Mouse (Mus musculus) C2C12 (cell line): ENCODE data around the gene Clip2. TPM values are rescaled to one million over a fixed set of nuclear protein-coding genes. Genes with fewer than 3 reads are reported as not detected.

Experiments used
- H3K27me3 ChIP-seq: one replicate; pipeline ENCODE4 v1.6.1; 2011; ENCODE audit not compliant: control insufficient read depth, insufficient read depth, insufficient read length
- H3K36me3 ChIP-seq: one replicate; pipeline ENCODE4 v1.6.1; 2011; ENCODE audit not compliant: control insufficient read depth, insufficient read depth
- H3K4me3 ChIP-seq: one replicate; pipeline ENCODE4 v1.5.1; 2011; ENCODE audit warnings: mild to moderate bottlenecking, control low read depth; ENCODE audit not compliant: poor library complexity, insufficient read depth, severe bottlenecking
- H3K79me2 ChIP-seq: one replicate; pipeline ENCODE4 v1.6.1; 2011; ENCODE audit not compliant: control insufficient read depth, insufficient read depth
- H3K79me3 ChIP-seq: one replicate; pipeline ENCODE4 v1.6.1; 2011; ENCODE audit warnings: low read depth, control low read depth
- H3ac ChIP-seq: one replicate; pipeline ENCODE3; 2011; ENCODE audit warnings: low read depth; ENCODE audit not compliant: control insufficient read depth, insufficient read length
- CEBPB ChIP-seq: IDR thresholded peaks from one replicate; pipeline ENCODE4 v1.6.1; 2011; ENCODE audit warnings: low read depth, mild to moderate bottlenecking, control low read depth, moderate library complexity
- CTCF ChIP-seq: IDR thresholded peaks from one replicate; pipeline ENCODE4 v1.5.1; 2011; ENCODE audit not compliant: control insufficient read depth, insufficient read depth, insufficient read length
- FOSL1 ChIP-seq: IDR thresholded peaks from one replicate; pipeline ENCODE4 v1.8.0; 2011; ENCODE audit warnings: mild to moderate bottlenecking, low read length; ENCODE audit not compliant: poor library complexity, insufficient read depth, severe bottlenecking
- MAX ChIP-seq: IDR thresholded peaks from one replicate; pipeline ENCODE4 v1.6.1; 2011; ENCODE audit warnings: mild to moderate bottlenecking, control low read depth
- MYOD1 ChIP-seq: IDR thresholded peaks from one replicate; pipeline ENCODE4 v1.6.1; 2011; ENCODE audit warnings: low read depth; ENCODE audit not compliant: control insufficient read depth, insufficient read length
- MYOG ChIP-seq: IDR thresholded peaks from one replicate; pipeline ENCODE4 v1.6.1; 2011; ENCODE audit not compliant: control insufficient read depth, insufficient read length; ENCODE audit errors: extremely low read depth
- USF1 ChIP-seq: IDR thresholded peaks from one replicate; pipeline ENCODE4 v1.6.1; 2011; ENCODE audit warnings: low read depth, mild to moderate bottlenecking, control low read depth, moderate library complexity
- polyA plus RNA-seq: library from polyadenylated mRNA; unstranded; fragments of >200 nt; fragmentation: generic; extraction: Trizol; gene quantifications from one replicate; pipeline ENCODE4 v1.2.1, GENCODE M21; 2012; ENCODE audit warnings: missing spikeins

The Clip2 gene
- polyA plus RNA-seq, 1 experiment, result 15.7 TPM

DNA sequence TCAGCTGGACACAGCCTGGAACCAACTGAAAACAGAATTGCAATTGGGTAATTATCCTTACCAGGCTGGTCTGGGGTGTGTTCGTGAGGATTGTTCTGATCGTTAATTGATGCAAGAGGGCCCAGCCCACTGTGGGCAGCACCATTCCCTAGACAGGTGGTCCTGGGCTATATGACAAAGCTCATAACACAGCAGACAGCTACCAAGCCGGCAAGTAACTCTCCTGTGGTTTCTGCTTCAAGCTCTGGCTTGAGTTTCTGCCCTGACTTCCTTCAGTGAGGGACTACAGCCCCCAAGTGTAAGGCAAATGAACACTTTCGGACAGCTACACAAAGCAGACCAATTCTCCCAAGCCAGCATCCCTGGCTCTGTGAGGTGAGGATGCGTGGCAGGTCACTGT is 55.2 kb downstream of the Clip2 start:
- Histone ChIP-seq H3K4me3 (no peak overlapping the region), H3K27me3 (no peaks in the 10 kb centered on the region), H3K79me3 (no peaks in the 10 kb centered on the region), H3ac (no peak overlapping the region), H3K79me2 (no peaks in the 10 kb centered on the region), H3K36me3 (peaks cover 14% of the 10 kb centered on the region)
- TF ChIP-seq CEBPB (no peak), MYOD1 (no peak), USF1 (no peak), MAX (no peak), CTCF (no peak), MYOG (no peak), FOSL1 (no peak)

DNA sequence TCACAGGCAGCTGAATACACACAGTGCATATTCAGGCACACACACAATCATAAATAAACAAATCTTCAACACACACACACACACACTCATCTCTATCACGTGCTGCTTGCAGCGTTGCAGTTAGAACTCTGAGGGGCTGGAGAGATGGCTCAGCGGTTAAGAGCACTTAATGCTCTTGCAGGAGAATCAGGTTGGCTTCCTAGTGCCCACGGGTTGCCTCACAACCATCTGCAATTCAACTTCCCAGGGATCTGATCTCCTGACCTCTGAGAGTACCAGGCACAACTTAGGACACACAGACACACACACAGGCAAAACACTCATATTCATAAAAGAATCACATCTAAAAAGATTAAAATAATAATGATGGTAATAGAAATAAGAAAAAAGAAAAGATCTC is 56.4 kb downstream of the Clip2 start:
- TF ChIP-seq CEBPB (no peak), MYOD1 (no peak), MYOG (no peak), USF1 (no peak), CTCF (no peak), FOSL1 (no peak), MAX (no peak)
- no peaks in the 10 kb centered on the region for H3K79me2 ChIP-seq
- H3K36me3 ChIP-seq, result peaks cover 14% of the 10 kb centered on the region
- no peak overlapping the region for H3K4me3 ChIP-seq
- no peaks in the 10 kb centered on the region for H3K79me3 ChIP-seq
- H3K27me3 ChIP-seq, result no peaks in the 10 kb centered on the region
- H3ac ChIP-seq, result no peak overlapping the region

DNA sequence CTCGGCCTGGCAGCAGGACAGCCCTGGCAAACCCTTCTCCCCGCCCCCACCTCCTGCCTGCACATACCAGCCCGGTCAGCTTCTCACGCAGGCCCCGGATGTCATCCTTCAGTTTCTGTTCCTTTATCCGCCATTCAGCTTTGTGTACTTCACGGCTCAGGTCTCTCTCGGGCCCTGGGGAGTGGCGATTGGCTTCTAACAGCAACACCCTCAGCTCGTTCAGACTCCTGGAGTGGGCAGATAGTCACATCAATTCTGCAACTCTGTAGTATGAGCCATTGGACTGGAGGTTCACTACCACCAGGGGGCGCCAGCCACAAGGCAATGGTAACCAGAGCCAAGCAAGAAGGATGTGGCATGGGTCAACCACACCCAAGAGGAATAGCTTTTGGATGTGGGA is 58.1 kb downstream of the Clip2 start:
- no peak overlapping the region for H3ac ChIP-seq
- no peaks in the 10 kb centered on the region for H3K79me3 ChIP-seq
- peaks cover 14% of the 10 kb centered on the region for H3K36me3 ChIP-seq
- no peaks in the 10 kb centered on the region for H3K79me2 ChIP-seq
- no peaks in the 10 kb centered on the region for H3K27me3 ChIP-seq
- TF ChIP-seq CTCF (peak; percentile 86), MYOG (no peak)
- no peak overlapping the region for H3K4me3 ChIP-seq

DNA sequence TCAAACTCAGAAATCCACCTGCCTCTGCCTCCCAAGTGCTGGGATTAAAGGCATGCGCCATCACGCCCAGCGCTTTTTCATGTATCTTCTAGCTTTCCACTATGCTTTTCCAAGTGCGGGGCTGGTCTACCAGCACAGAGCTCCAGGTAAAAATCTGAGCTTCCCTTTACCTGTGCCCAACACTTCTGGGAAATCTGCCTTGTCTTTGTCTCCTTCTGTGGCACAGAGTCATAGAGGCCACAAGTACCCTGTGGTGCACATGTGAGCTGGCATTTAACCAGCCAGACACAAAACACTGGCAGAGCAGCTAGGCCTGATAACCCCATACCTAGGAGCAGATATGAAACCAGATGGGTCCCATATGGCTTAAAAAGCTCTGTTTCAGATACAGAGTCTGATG is 59.3 kb downstream of the Clip2 start:
- H3K4me3 ChIP-seq, result no peak overlapping the region
- no peaks in the 10 kb centered on the region for H3K79me2 ChIP-seq
- no peak for TF ChIP-seq MYOD1
- TF ChIP-seq USF1, result no peak
- TF ChIP-seq MYOG, result no peak
- TF ChIP-seq CEBPB, result no peak
- TF ChIP-seq FOSL1, result no peak
- no peak for TF ChIP-seq CTCF
- no peak for TF ChIP-seq MAX
- H3ac ChIP-seq, result no peak overlapping the region
- H3K36me3 ChIP-seq, result peaks cover 14% of the 10 kb centered on the region
- no peaks in the 10 kb centered on the region for H3K79me3 ChIP-seq
- no peaks in the 10 kb centered on the region for H3K27me3 ChIP-seq

DNA sequence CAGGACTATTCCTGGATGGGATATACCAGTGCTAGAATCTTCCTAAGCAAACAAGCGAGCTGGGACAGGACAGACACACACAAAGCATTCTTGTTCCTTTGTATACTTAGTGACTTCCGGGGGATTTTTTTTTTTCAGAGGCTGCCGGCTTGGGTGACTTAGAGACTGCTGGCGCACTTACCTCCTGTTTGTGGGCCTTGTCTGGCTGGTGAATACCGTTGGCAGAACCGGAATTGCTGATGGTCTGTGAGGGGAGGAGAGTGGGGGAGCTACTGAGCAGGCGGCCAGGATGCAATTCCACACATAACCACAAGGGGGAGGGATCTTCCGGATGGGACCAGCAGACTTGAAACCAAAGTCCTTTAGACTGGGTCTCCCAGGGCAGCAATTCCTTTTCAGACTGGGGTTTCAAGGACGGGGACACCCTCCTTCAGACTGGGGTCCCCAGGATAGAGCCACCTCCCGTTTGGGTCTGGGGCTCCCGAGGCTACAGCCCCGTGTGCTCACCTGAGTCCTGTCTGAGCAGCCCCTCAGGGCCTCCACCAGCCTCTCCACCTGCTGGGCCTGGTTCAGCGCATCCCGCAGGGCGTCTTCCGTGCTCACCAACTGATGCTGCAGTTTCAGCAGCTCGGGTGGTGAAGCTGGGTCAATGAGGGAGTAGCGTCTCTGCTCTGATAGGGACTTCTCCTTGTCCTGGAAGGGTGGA is 60.4 kb downstream of the Clip2 start:
- no peak overlapping the region for H3ac ChIP-seq
- TF ChIP-seq CTCF (peak; percentile 94), MYOD1 (no peak), CEBPB (no peak), MYOG (no peak), MAX (no peak), FOSL1 (no peak), USF1 (no peak)
- no peaks in the 10 kb centered on the region for H3K79me3 ChIP-seq
- no peak overlapping the region for H3K4me3 ChIP-seq
- peaks cover 14% of the 10 kb centered on the region for H3K36me3 ChIP-seq
- no peaks in the 10 kb centered on the region for H3K27me3 ChIP-seq
- H3K79me2 ChIP-seq, result no peaks in the 10 kb centered on the region

DNA sequence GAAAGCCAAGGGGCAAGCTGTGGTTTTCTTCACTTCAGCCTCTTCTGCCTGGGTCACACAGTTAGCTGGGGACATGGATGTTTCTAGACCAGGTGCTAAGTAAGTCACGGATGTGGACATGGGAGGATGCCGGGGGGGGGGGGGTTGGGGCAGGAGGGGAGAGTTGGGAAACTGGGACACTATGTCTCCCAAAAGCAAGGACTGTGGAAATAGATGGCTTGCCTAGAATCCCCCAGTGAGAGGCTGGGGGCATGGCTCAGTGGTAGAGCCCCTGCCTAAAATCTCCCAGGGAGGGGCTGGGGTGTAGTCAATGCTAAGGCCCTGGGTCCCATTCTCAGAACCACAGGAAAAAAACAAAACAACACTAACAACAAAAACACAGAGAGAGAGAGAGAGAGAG is 61.0 kb downstream of the Clip2 start:
- H3K27me3 ChIP-seq, result no peaks in the 10 kb centered on the region
- H3K79me3 ChIP-seq, result no peaks in the 10 kb centered on the region
- H3K36me3 ChIP-seq, result peaks cover 14% of the 10 kb centered on the region
- no peak for TF ChIP-seq MAX
- no peak for TF ChIP-seq CTCF
- no peak for TF ChIP-seq MYOG
- TF ChIP-seq MYOD1, result no peak
- no peak for TF ChIP-seq FOSL1
- no peak for TF ChIP-seq CEBPB
- TF ChIP-seq USF1, result no peak
- no peak overlapping the region for H3ac ChIP-seq
- no peak overlapping the region for H3K4me3 ChIP-seq
- H3K79me2 ChIP-seq, result no peaks in the 10 kb centered on the region
